Mouse (Mus musculus) embryonic facial prominence, embryonic 11.5 days (tissue): ENCODE results near the gene Rln3. TPM values are rescaled to one million over a fixed set of nuclear protein-coding genes. Genes with fewer than 3 reads are reported as not detected.

Experiments used
- ATAC-seq: fragments of 200-750 bp; cut with Nextera tagmentation; replicated peaks from 2 replicates; pipeline ENCODE4 v1.8.0; 2017; ENCODE audit warnings: low read depth; ENCODE audit not compliant: insufficient number of reproducible peaks, low FRiP score, low TSS enrichment
- DNase-seq: peaks from one replicate; pipeline ENCODE4 v3.0.0-alpha.2; 2015; ENCODE audit warnings: low spot score
- H3K27ac ChIP-seq: fragments of 300-500 bp; sonication (generic); replicated peaks from 2 replicates; pipeline ENCODE4 v1.5.1; 2014; ENCODE audit warnings: mild to moderate bottlenecking, low read depth, low read length, control low read depth
- H3K27me3 ChIP-seq: fragments of 300-500 bp; sonication (generic); 2 replicates; pipeline ENCODE4 v1.6.1; 2014; ENCODE audit warnings: mild to moderate bottlenecking, low read length, moderate library complexity, mixed read lengths; ENCODE audit not compliant: control insufficient read depth, insufficient read depth
- H3K36me3 ChIP-seq: fragments of 300-500 bp; sonication (generic); replicated peaks from 2 replicates; pipeline ENCODE4 v1.6.1; 2014; ENCODE audit warnings: low read depth, mild to moderate bottlenecking, low read length, moderate library complexity, mixed read lengths; ENCODE audit not compliant: control insufficient read depth, insufficient read depth
- H3K4me1 ChIP-seq: fragments of 300-500 bp; sonication (generic); 2 replicates; pipeline ENCODE4 v1.6.1; 2014; ENCODE audit warnings: low read length, mixed read lengths; ENCODE audit not compliant: control insufficient read depth, insufficient read depth
- H3K4me2 ChIP-seq: fragments of 300-500 bp; sonication (generic); 2 replicates; pipeline ENCODE4 v1.6.1; 2014; ENCODE audit warnings: low read depth, mild to moderate bottlenecking, control low read depth, low read length, moderate library complexity
- H3K4me3 ChIP-seq: fragments of 300-500 bp; sonication (generic); 2 replicates; pipeline ENCODE4 v1.5.1; 2014; ENCODE audit warnings: low read depth, low read length, control low read depth
- H3K9ac ChIP-seq: fragments of 300-500 bp; sonication (generic); replicated peaks from 2 replicates; pipeline ENCODE4 v1.6.1; 2014; ENCODE audit warnings: mild to moderate bottlenecking, control low read depth, low read length
- H3K9me3 ChIP-seq: fragments of 300-500 bp; sonication (generic); replicated peaks from 2 replicates; pipeline ENCODE4 v1.6.1; 2016; ENCODE audit warnings: mild to moderate bottlenecking, low read length, inconsistent platforms, mixed read lengths; ENCODE audit not compliant: control insufficient read depth
- WGBS: fragments of 180-500 bp; shearing (Covaris S2); extraction: QIAGEN DNeasy Blood & Tissue Kit; methylation state at CpG from one replicate; pipeline ENCODE4 v1.1.7; 2014; 5-methylcytosine and 5-hydroxymethylcytosine counted together
- microRNA counts: library from miRNA; unstranded; fragments of <30 nt; microRNA quantifications from one replicate; lab custom pipeline; 2016
- microRNA-seq: library from miRNA; unstranded; fragments of <30 nt; microRNA quantifications from one replicate; pipeline ENCODE4, GENCODE M21; 2016; ENCODE audit warnings: borderline number of aligned reads
- polyA plus RNA-seq: library from polyadenylated mRNA; unstranded; fragments of >200 nt; fragmentation: Nextera tagmentation; extraction: Ambion mirVana; gene quantifications from 2 replicates; pipeline ENCODE4 v1.2.1, GENCODE M21; 2014

The Rln3 gene
- polyA plus RNA-seq, 1 experiment from 2014 or later, result not detected

- DNase-seq (peak; percentile 60), ATAC-seq (no peak)
- Histone ChIP-seq H3K4me3 (peak within 1 kb of the TSS; percentile 84), H3K9me3 (no peaks in the 10 kb centered on the region), H3K4me1 (peaks cover 6% of the 10 kb centered on the region), H3K9ac (peak within 1 kb of the TSS; percentile 91), H3K36me3 (no peaks in the 10 kb centered on the region; the same call in 1 of the 2 replicates), H3K27me3 (no peaks in the 10 kb centered on the region; the same call in 1 of the 2 replicates), H3K27ac (peak within 1 kb of the TSS; percentile 97), H3K4me2 (peak within 1 kb of the TSS; percentile 90)
- 0% methylated on average over 38 of the region's 112 CpGs for WGBS
Measured at GRCm38 (mm10) chr8:83997511-83998141, 47.2 kb downstream of the Rln3 start, which contains the start of gene Samd1. TSS of gene Samd1 (plus strand) at chr8:83997672.

GRCm38 (mm10) chr8:83996567-83997505, 48.0 kb downstream of the Rln3 start:
- peak overlapping the region; percentile 97 for H3K27ac ChIP-seq
- H3K9me3 ChIP-seq, result no peaks in the 10 kb centered on the region
- WGBS, result under 1% methylated on average over 50 of the region's 103 CpGs
- DNase-seq (peak; percentile 90), ATAC-seq (peak; percentile 84)
- H3K4me3 ChIP-seq, result peak overlapping the region; percentile 84
- H3K36me3 ChIP-seq, result no peaks in the 10 kb centered on the region; the same call in 1 of the 2 replicates
- H3K9ac ChIP-seq, result peak overlapping the region; percentile 91
- H3K27me3 ChIP-seq, result no peaks in the 10 kb centered on the region
- peaks cover 6% of the 10 kb centered on the region for H3K4me1 ChIP-seq
- H3K4me2 ChIP-seq, result peak overlapping the region; percentile 90

GRCm38 (mm10) chr8:83995973-83996372, 48.8 kb downstream of the Rln3 start:
- peak overlapping the region; percentile 91 for H3K9ac ChIP-seq
- no peaks in the 10 kb centered on the region for H3K9me3 ChIP-seq
- peak overlapping the region; percentile 84 for H3K4me3 ChIP-seq
- ATAC-seq, result no peak
- H3K27me3 ChIP-seq, result no peaks in the 10 kb centered on the region
- H3K4me1 ChIP-seq, result peaks cover 6% of the 10 kb centered on the region
- peak overlapping the region; percentile 90 for H3K4me2 ChIP-seq
- peak overlapping the region; percentile 97; the same call in 1 of the 2 replicates for H3K27ac ChIP-seq
- DNase-seq, result no peak
- WGBS, result 11% methylated on average over 12 of the region's 12 CpGs
- peaks cover 3% of the 10 kb centered on the region for H3K36me3 ChIP-seq

GRCm38 (mm10) chr8:83994030-83994429, 50.8 kb downstream of the Rln3 start:
- no peak overlapping the region for H3K9ac ChIP-seq
- H3K9me3 ChIP-seq, result no peaks in the 10 kb centered on the region
- H3K27me3 ChIP-seq, result no peaks in the 10 kb centered on the region
- H3K27ac ChIP-seq, result no peak overlapping the region
- H3K4me3 ChIP-seq, result no peak overlapping the region
- 80% methylated on average over 3 of the region's 3 CpGs for WGBS
- peaks cover 2% of the 10 kb centered on the region for H3K4me1 ChIP-seq
- no peak for DNase-seq
- no peak overlapping the region for H3K4me2 ChIP-seq
- ATAC-seq, result no peak
- peaks cover 3% of the 10 kb centered on the region for H3K36me3 ChIP-seq

MicroRNA genes within 50 kb of the gene (microRNA counts, 519-probe panel; counts per million panel counts)
- not detected for microRNA mmu-miR-1199 (lab: Ali Mortazavi, UCI)
- microRNA mmu-miR-709 (lab: Ali Mortazavi, UCI), result 3,356 counts per million, percentile 45 among the panel's probes with 10 or more counts

Small RNAs within 50 kb of the gene (microRNA-seq; reads per million reads assigned to microRNA genes)
- gene Mir1199 (1.9 reads per million), gene Mir709 (not detected), gene Mir8111 (3.3 reads per million)

Other genes starting within 250 kb of the Rln3 start
- 18.3 and 20.5 TPM in 2 replicates for gene Adgrl1, start 144.9 kb downstream of the Rln3 start, polyA plus RNA-seq
- 0.66 and 0.72 TPM in 2 replicates for gene Gm10644, start 89.8 kb downstream of the Rln3 start, polyA plus RNA-seq
- 82.6 and 83.0 TPM in 2 replicates for gene Asf1b, start 89.5 kb downstream of the Rln3 start, polyA plus RNA-seq
- 138 and 141 TPM in 2 replicates for gene Prkaca, start 72.0 kb downstream of the Rln3 start, polyA plus RNA-seq
- gene Samd1, start 47.3 kb downstream of the Rln3 start, polyA plus RNA-seq, result 18.2 and 19.3 TPM in 2 replicates
- 0.29 and 0.85 TPM in 2 replicates for gene 1700067K01Rik, start 43.5 kb downstream of the Rln3 start, polyA plus RNA-seq
- gene 2210011C24Rik, start 32.8 kb downstream of the Rln3 start, polyA plus RNA-seq, result not detected in 2 replicates
- 1.5 and 3.0 TPM in 2 replicates for gene Palm3, start 23.5 kb downstream of the Rln3 start, polyA plus RNA-seq
- 0.31 and 0.38 TPM in 2 replicates for gene Il27ra, start 2.4 kb downstream of the Rln3 start, polyA plus RNA-seq
- 1.2 and 2.0 TPM in 2 replicates for gene Gm10643, start 20.1 kb upstream of the Rln3 start, polyA plus RNA-seq
- gene Rfx1, start 21.8 kb upstream of the Rln3 start, polyA plus RNA-seq, result 7.5 and 8.2 TPM in 2 replicates
- gene Dcaf15, start 59.8 kb upstream of the Rln3 start, polyA plus RNA-seq, result 9.8 and 11.3 TPM in 2 replicates
- 0.14 TPM in 1 of 2 replicates, not detected in the other for gene Podnl1, start 81.0 kb upstream of the Rln3 start, polyA plus RNA-seq
- gene Cc2d1a, start 102.9 kb upstream of the Rln3 start, polyA plus RNA-seq, result 9.5 and 10.0 TPM in 2 replicates
- gene 4930432K21Rik, start 103.0 kb upstream of the Rln3 start, polyA plus RNA-seq, result 0.53 and 0.67 TPM in 2 replicates
- gene Nanos3, start 140.2 kb upstream of the Rln3 start, polyA plus RNA-seq, result 3.9 and 4.7 TPM in 2 replicates
- 15.3 and 16.9 TPM in 2 replicates for gene Zswim4, start 192.1 kb upstream of the Rln3 start, polyA plus RNA-seq
- 322 and 340 TPM in 2 replicates for gene D8Ertd738e, start 204.7 kb upstream of the Rln3 start, polyA plus RNA-seq
- gene Mri1, start 212.3 kb upstream of the Rln3 start, polyA plus RNA-seq, result 50.6 and 54.1 TPM in 2 replicates
- 20.3 and 21.2 TPM in 2 replicates for gene Ccdc130, start 225.4 kb upstream of the Rln3 start, polyA plus RNA-seq